Mouse (Mus musculus): Measurements from ENCODE around the gene Nat8. TPM values are rescaled to one million over a fixed set of nuclear protein-coding genes. Genes with fewer than 3 reads are reported as not detected.
"Not testable (repeated sequence)": the region's sequence is repeated elsewhere in the genome, so short reads cannot be mapped to it uniquely, and the experiment has no call there.

Gene Nat8
- 60.8 and 66.8 TPM in 2 replicates for polyA plus RNA-seq (2012; rRNA removed)

DNA sequence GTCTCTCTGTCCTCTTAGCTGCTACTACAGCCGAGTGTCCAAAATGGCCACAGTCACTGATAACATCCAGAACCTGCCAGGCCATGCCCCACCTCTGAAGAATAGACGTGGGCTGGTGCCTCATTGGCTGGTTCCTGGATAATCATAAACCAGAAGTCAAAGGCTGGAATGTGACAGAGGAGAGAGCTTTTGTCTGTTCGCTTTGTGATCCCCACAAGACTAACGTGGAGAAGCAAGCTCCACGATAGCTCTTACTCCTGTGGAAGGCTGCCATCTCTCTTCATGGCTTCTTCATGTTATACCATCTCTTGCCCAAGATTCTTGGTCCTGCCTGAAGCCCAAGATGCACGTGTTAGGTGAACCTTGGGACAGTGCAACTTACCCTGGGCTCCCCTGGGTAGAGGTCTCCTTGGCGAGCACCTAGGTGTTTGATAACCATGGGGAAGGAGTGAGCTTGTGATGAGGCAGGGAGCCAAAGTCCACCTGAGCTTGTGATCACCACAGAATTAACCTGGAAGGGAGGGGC, at the start of gene Nat8:
TSS of gene Nat8 (minus strand) at position 287 of the 526 bp plus-strand sequence.
- H3K4me1 ChIP-seq (ENCODE audit: control insufficient read depth, insufficient read depth, insufficient read length, low read length), result peaks cover 32% of the 10 kb centered on the region
- 29% methylated on average over 7 of the region's 7 CpGs for WGBS
- H3K4me3 ChIP-seq (ENCODE audit: low read depth, low read length), result peak within 1 kb of the TSS; percentile 47
- no peaks in the 10 kb centered on the region for H3K36me3 ChIP-seq (ENCODE audit: control insufficient read depth, insufficient read depth, low read length)
- peak; percentile 28; the same call in 1 of the 2 replicates for TF ChIP-seq POLR2A (IDR thresholded peaks at IDR 0.05; ENCODE audit: low read depth, low read length)
- TF ChIP-seq CTCF (IDR thresholded peaks at IDR 0.05; ENCODE audit: extremely low read depth, insufficient read length, insufficient replicate concordance, low read depth, low read length), result no peak
- peak within 1 kb of the TSS; percentile 98 for H3K27ac ChIP-seq (ENCODE audit: insufficient read depth, low read depth, low read length)
- H3K27me3 ChIP-seq (ENCODE audit: control insufficient read depth, insufficient read depth, low read length), result no peaks in the 10 kb centered on the region

DNA sequence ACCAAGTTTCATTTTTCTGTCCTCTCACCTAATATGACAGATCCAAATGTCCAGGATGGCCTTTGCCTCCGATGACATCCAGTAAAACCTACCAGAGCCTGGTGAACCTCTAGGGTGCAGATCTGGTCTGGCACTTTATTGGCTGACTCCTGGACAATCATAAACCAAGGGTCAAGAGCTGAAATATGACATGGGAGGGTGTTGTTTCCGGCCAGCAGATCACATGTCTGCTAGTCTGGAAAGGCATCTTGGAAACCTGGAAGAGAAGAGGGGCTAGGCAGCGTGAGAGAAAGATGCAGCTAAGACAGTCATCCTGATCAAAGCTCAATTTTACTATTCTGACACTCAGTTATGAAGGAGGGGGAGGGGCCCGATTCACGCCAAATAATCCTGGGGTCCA, 37.1 kb upstream of the Nat8 start, which contains the start of gene Nat8f2:
TSS of gene Nat8f2 (minus strand) at position 153 of the 400 bp plus-strand sequence.
- H3K4me1 ChIP-seq (ENCODE audit: control insufficient read depth, insufficient read depth, insufficient read length, low read length); H3K27me3 ChIP-seq (ENCODE audit: control insufficient read depth, insufficient read depth, low read length); H3K4me3 ChIP-seq (ENCODE audit: low read depth, low read length); H3K36me3 ChIP-seq (ENCODE audit: control insufficient read depth, insufficient read depth, low read length): not testable (repeated sequence)
- peak within 1 kb of the TSS; percentile 31; the same call in 1 of the 2 replicates for H3K27ac ChIP-seq (ENCODE audit: insufficient read depth, low read depth, low read length)
- 37% methylated on average over 5 of the region's 5 CpGs for WGBS

- WGBS, result 76% methylated on average over 8 of the region's 8 CpGs
- Histone ChIP-seq H3K4me1 (ENCODE audit: control insufficient read depth, insufficient read depth, insufficient read length, low read length) (no peaks in the 10 kb centered on the region), H3K36me3 (ENCODE audit: control insufficient read depth, insufficient read depth, low read length) (no peaks in the 10 kb centered on the region), H3K27ac (ENCODE audit: insufficient read depth, low read depth, low read length) (peak overlapping the region; percentile 31; the same call in 1 of the 2 replicates), H3K4me3 (ENCODE audit: low read depth, low read length) (no peak overlapping the region), H3K27me3 (ENCODE audit: control insufficient read depth, insufficient read depth, low read length) (no peaks in the 10 kb centered on the region)
- no peak for TF ChIP-seq CTCF (IDR thresholded peaks at IDR 0.05; ENCODE audit: extremely low read depth, insufficient read length, insufficient replicate concordance, low read depth, low read length)
- TF ChIP-seq POLR2A (IDR thresholded peaks at IDR 0.05; ENCODE audit: low read depth, low read length), result no peak
These were observed 36.1 kb upstream of the Nat8 start for GRCm38 (mm10) chr6:85867726-85868690.

GRCm38 (mm10) chr6:85866995-85867394, 35.1 kb upstream of the Nat8 start:
- not testable (repeated sequence) for H3K4me3 ChIP-seq (ENCODE audit: low read depth, low read length); H3K27ac ChIP-seq (ENCODE audit: insufficient read depth, low read depth, low read length); H3K36me3 ChIP-seq (ENCODE audit: control insufficient read depth, insufficient read depth, low read length); H3K27me3 ChIP-seq (ENCODE audit: control insufficient read depth, insufficient read depth, low read length); H3K4me1 ChIP-seq (ENCODE audit: control insufficient read depth, insufficient read depth, insufficient read length, low read length)
- WGBS, result 45% methylated on average over 1 of the region's 1 CpGs

DNA sequence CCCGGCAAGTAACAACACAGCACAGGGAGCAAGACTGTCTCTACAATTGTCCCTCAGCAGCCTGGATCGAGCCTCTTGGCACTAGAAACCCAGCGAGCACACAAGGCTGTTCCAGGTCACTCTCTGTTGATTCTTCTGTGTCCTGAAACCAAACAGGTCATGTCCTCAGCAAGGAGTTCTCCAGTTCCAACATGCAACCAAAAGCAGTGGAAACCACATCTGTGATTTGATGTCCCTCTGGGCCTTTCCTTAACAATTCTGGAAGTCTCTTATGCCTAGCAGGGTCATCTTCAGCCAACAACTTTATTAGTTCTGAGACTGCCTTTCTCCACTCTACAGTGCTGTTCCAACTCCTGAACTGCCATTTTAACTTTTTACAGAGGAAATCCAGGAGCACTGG, 34.3 kb upstream of the Nat8 start:
- H3K27ac ChIP-seq (ENCODE audit: insufficient read depth, low read depth, low read length); H3K4me3 ChIP-seq (ENCODE audit: low read depth, low read length): not testable (repeated sequence)
- 88% methylated on average over 3 of the region's 3 CpGs for WGBS

DNA sequence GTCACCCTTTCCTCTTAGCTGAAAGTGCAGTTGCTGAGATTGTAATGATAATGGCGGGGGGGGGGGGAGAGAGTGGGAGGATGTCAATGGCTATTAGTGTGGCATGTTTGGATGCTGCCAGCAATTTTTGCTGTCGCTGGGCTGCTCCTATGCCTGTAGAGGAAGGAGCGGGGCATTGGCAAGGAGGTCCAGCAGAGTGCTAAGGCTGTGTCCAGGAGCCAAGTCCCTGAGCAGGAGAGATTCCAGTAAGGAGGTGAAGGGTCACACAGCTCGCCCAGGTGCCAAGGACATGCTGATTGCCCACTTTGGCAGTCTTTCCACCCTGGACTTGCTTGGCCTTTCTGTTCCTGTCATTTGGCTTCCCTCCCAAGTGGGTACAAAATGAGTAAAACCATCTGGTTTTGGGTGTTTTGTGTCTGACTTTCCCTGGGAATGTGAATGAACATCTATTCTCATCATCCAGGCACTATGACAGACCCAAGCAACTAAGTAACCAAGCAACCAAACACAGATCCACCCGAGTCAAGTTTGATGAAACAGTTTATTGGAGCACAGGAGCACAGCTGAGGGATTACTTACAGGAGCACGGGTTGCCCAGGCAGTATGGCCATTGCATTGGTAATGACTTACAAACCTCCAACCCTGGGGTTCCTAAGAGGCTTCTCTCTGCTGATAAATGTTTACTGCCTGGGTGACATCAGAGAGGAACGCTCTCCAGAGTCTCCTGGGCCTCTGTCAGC, 33.2 kb upstream of the Nat8 start:
- not testable (repeated sequence) for H3K36me3 ChIP-seq (ENCODE audit: control insufficient read depth, insufficient read depth, low read length); H3K4me1 ChIP-seq (ENCODE audit: control insufficient read depth, insufficient read depth, insufficient read length, low read length); H3K27ac ChIP-seq (ENCODE audit: insufficient read depth, low read depth, low read length); H3K4me3 ChIP-seq (ENCODE audit: low read depth, low read length); H3K27me3 ChIP-seq (ENCODE audit: control insufficient read depth, insufficient read depth, low read length)
- whole genome bisulfite sequencing, result 76% methylated on average over 6 of the region's 7 CpGs

More for the DNA sequence above, 34.3 kb upstream of the Nat8 start:
- not testable (repeated sequence) for H3K27me3 ChIP-seq (ENCODE audit: control insufficient read depth, insufficient read depth, low read length); H3K36me3 ChIP-seq (ENCODE audit: control insufficient read depth, insufficient read depth, low read length); H3K4me1 ChIP-seq (ENCODE audit: control insufficient read depth, insufficient read depth, insufficient read length, low read length)

GRCm38 (mm10) chr6:85863840-85864239, 32.0 kb upstream of the Nat8 start:
- WGBS, result 91% methylated on average over 2 of the region's 2 CpGs
- no peak overlapping the region for H3K4me3 ChIP-seq (ENCODE audit: low read depth, low read length)
- no peaks in the 10 kb centered on the region for H3K36me3 ChIP-seq (ENCODE audit: control insufficient read depth, insufficient read depth, low read length)
- peaks cover 3% of the 10 kb centered on the region; the same call in 1 of the 2 replicates for H3K4me1 ChIP-seq (ENCODE audit: control insufficient read depth, insufficient read depth, insufficient read length, low read length)
- no peak for TF ChIP-seq CTCF (IDR thresholded peaks at IDR 0.05; ENCODE audit: extremely low read depth, insufficient read length, insufficient replicate concordance, low read depth, low read length)
- no peak for TF ChIP-seq POLR2A (IDR thresholded peaks at IDR 0.05; ENCODE audit: low read depth, low read length)
- no peaks in the 10 kb centered on the region for H3K27me3 ChIP-seq (ENCODE audit: control insufficient read depth, insufficient read depth, low read length)
- no peak overlapping the region for H3K27ac ChIP-seq (ENCODE audit: insufficient read depth, low read depth, low read length)

Measured in small intestine, adult 2 months (tissue).